Mouse (Mus musculus) intestine, embryonic 16.5 days (tissue): Measurements from ENCODE around the gene Gabra1. TPM values are rescaled to one million over a fixed set of nuclear protein-coding genes. Genes with fewer than 3 reads are reported as not detected.

Experiments used
- ATAC-seq: fragments of 200-750 bp; cut with Nextera tagmentation; 2 replicates; pipeline ENCODE4 v1.8.0; 2017; ENCODE audit warnings: moderate TSS enrichment, moderate library complexity
- H3K27ac ChIP-seq: fragments of 300-500 bp; sonication (generic); 2 replicates; pipeline ENCODE4 v1.5.1; 2014; ENCODE audit warnings: mild to moderate bottlenecking, low read length
- H3K27me3 ChIP-seq: fragments of 300-500 bp; sonication (generic); replicated peaks from 2 replicates; pipeline ENCODE4 v1.6.1; 2014; ENCODE audit warnings: low read length, control low read depth, mixed read lengths; ENCODE audit not compliant: control insufficient read depth, insufficient read depth
- H3K36me3 ChIP-seq: fragments of 300-500 bp; sonication (generic); 2 replicates; pipeline ENCODE4 v1.6.1; 2014; ENCODE audit warnings: low read length, control low read depth; ENCODE audit not compliant: control insufficient read depth, insufficient read depth
- H3K4me1 ChIP-seq: fragments of 300-500 bp; sonication (generic); 2 replicates; pipeline ENCODE4 v1.6.1; 2014; ENCODE audit warnings: low read length, control low read depth, mixed read lengths; ENCODE audit not compliant: control insufficient read depth, insufficient read depth
- H3K4me2 ChIP-seq: fragments of 300-500 bp; sonication (generic); 2 replicates; pipeline ENCODE4 v1.6.1; 2014; ENCODE audit warnings: low read depth, low read length, control low read depth
- H3K4me3 ChIP-seq: fragments of 300-500 bp; sonication (generic); 2 replicates; pipeline ENCODE4 v1.5.1; 2014; ENCODE audit warnings: mild to moderate bottlenecking, low read length
- H3K9ac ChIP-seq: fragments of 300-500 bp; sonication (generic); 2 replicates; pipeline ENCODE4 v1.6.1; 2014; ENCODE audit warnings: low read depth, low read length
- H3K9me3 ChIP-seq: fragments of 300-500 bp; sonication (generic); 2 replicates; pipeline ENCODE4 v1.6.1; 2016; ENCODE audit warnings: low read length, control low read depth; ENCODE audit not compliant: control insufficient read depth
- WGBS: fragments of 180-500 bp; shearing (Covaris S2); extraction: QIAGEN DNeasy Blood & Tissue Kit; methylation state at CpG from one replicate; pipeline ENCODE4 v1.1.7; 2014; 5-methylcytosine and 5-hydroxymethylcytosine counted together
- polyA plus RNA-seq: library from polyadenylated mRNA; unstranded; fragments of >200 nt; fragmentation: Nextera tagmentation; extraction: Ambion mirVana; gene quantifications from 2 replicates; pipeline ENCODE4 v1.2.1, GENCODE M21; 2015

The Gabra1 gene
- polyA plus RNA-seq, 1 experiment from 2014 or later: 2.4 TPM

DNA sequence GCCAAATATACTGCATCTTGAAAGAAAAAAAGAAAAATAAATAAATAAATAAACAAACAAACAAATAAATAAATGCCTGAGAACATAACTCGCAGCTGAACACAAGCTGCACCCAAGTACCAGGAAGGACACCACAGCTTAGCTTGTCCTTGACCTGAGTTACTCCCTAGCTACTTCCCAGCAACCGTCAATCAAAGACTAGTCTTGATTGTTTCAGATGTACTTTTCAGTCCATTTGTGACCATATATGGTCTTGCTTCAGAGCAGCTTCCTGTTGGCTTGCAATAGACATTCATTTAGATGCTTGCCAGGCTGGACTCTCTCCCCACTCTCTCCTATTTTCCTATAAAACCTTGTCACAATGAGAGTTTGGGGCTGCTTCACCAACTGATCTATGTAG, 87.2 kb downstream of the Gabra1 start:
- H3K27ac ChIP-seq: no peak overlapping the region
- H3K4me2 ChIP-seq: no peak overlapping the region
- H3K9me3 ChIP-seq: no peaks in the 10 kb centered on the region
- 76% methylated on average over 2 of the region's 2 CpGs for WGBS
- no peaks in the 10 kb centered on the region for H3K36me3 ChIP-seq
- H3K9ac ChIP-seq: no peak overlapping the region
- no peak for ATAC-seq
- H3K4me1 ChIP-seq: no peaks in the 10 kb centered on the region
- H3K27me3 ChIP-seq: no peaks in the 10 kb centered on the region
- no peak overlapping the region for H3K4me3 ChIP-seq

Other genes starting within 250 kb of the Gabra1 start
- gene Gabrg2, start 182.1 kb downstream of the Gabra1 start, polyA plus RNA-seq: 0.60 and 0.78 TPM in 2 replicates
- not detected in 2 replicates for gene Gabra6, start 138.1 kb upstream of the Gabra1 start, polyA plus RNA-seq
- 0.93 TPM in 2 replicates for gene Gabrb2, start 236.8 kb upstream of the Gabra1 start, polyA plus RNA-seq